Mouse (Mus musculus): ENCODE data around the gene Castor2. TPM values are rescaled to one million over a fixed set of nuclear protein-coding genes. Genes with fewer than 3 reads are reported as not detected.

Gene Castor2
- total RNA-seq, 2 experiments from 2014 or later, result 58.5 to 59.7 TPM

Other genes starting within 250 kb of the Castor2 start
- 10 to 100 TPM; 14.8 to 17.5 TPM for gene Rcc1l, start 77.1 kb downstream of the Castor2 start, total RNA-seq (2021)
- 10 to 100 TPM; 13.1 to 17.9 TPM for gene Gtf2ird2, start 84.3 kb downstream of the Castor2 start, total RNA-seq (2021)
- gene Ncf1, start 129.9 kb downstream of the Castor2 start, total RNA-seq (2021), result 1 to 10 TPM; 8.2 to 9.1 TPM
- gene Gtf2i, start 215.0 kb downstream of the Castor2 start, total RNA-seq (2021), result 100 to 1,000 TPM; 228 TPM

Data from layer of hippocampus, postnatal 14 days (tissue).